Mouse (Mus musculus): Measurements from ENCODE around the gene Spsb1.

Spsb1 gene

DNA sequence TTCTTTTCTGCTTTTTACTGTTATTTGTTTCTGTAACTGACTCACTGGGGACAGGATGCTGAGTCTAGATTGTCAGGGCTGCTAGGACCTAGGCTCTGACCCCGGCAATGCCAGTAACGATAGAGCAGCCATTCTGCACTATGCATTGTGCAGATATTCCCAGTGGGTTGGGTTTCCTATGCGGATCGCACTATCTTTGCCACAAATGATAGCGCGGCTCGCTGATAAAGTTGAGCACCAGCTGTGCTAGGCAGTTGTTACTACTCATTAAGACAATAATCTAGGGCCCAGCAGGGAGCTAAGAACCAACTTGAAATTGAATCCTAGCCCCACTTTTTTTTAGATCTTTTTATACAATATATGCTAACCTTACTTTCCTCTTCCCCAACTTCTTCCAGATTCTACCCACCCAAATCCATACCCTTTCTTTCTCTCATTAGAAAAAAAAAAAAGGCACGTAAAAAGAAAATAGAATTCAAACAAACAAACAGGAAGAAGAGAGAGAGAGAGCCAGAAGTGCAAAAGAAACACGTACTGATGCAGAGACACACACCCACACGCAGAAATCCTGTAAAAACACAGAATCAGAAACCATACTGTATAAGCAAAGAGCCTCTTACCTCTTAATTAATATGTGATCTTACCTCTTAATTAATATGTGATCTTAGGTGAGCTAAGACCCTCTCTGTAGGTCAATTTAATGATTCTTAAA, 99.5 kb downstream of the Spsb1 start:
- DNase-seq (ENCODE audit: low spot score) = no peak

DNA sequence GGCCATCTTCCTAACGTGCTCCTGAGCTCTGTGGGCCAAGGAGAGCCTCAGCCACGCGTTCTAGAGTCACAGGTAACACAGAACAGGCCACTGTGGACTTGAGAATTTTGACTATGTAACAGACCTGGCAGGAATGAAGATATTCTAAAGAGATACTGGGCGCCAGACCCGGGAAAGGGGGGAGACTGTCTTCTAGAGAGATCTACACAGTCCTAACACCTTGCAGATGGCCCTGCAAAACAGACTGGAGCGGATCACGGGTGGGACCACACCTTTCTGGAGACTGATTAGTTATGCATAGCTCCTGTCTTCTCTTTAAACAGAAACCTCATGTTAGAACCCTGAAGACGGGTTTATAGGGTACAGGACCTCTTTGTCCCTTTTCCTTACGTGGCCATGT, 100.1 kb downstream of the Spsb1 start:
- no peak for DNase-seq (ENCODE audit: low spot score)

DNA sequence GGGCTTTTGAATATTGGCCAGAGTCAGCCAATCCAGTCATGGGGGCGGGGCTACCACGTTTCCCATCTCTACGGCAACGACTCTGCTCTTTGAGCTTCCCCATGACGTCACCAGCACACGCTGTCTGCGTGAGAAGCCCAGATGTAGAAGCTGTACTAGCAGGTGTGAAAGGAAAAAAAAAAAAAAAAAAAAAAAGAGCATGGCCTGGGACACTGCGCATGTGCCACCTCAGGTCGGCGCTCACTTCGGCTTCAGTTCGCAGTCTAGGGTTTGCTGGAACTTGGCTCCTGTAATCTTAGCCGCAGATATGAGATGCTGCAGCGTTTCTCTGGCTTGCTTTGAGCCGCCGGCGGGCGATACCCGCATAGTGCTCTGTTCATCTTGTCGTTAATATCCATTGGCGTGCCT, 100.5 kb downstream of the Spsb1 start:
- DNase-seq (ENCODE audit: low spot score) = no peak

DNA sequence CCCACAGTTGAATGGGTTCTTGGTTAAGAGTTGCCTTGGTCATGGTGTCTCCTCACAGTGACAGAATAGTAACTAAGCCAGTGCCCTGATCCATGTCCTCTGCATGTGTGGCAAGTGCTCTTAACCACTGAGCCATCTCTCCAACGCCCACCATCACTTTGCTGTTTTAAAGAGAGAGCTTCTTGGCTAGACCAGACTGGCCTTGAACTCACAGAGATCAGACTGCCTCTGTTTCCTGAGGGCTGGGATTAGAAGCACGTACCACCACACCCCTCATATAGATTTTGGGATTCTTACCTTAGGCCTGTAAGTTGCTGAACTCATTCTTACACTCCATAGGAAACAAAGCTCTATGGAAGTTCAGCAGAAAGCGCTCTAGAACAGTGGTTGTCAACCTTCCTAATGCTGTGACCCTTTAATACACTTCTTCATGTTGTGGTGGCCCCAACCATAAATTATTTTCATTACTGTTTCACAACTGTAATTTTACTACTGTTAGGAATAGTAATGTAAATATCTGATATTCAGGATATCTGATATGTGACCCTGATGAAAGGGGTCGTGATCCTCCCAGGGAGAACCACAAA, 101.1 kb downstream of the Spsb1 start:
- no peak for DNase-seq (ENCODE audit: low spot score)

DNA sequence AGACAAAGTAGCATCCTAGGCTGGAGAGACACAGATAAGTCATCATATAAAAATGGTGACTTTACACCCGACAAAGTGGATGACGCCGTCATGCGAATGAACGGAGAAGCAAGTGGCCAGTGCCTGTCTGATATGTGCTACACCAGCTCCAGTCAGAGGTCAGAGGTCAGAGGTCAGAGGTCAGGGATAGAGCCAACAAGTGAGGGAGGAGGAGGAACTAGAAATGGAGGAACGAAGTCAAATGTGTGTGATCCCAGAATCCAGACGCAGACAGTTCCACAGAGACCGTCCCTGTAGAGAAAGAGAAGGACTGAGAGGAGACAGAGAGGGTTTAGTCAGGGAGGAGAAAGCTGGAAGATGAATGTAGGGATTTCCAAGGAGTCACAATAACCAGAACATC, 103.3 kb downstream of the Spsb1 start:
- no peak for DNase-seq (ENCODE audit: low spot score)

DNA sequence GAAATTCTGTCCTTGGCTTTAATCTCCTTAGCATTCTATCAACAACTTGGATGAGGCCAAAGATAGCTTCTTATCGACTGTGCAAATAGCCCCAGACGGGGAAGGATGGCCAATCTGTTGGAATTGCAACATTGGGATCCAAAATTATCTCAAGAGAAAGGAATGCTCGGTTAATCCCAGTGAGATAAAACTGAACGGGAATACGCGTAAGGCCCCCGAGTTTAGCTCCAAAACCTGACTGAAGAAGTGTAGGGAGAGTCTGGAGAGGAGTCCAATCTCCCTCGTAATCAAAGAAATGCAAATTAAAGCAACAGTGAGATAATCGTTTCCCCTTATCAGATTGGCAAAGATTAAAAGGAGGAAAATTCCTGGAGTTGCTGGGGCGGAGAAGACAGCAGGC, 104.2 kb downstream of the Spsb1 start:
- no peak for DNase-seq (ENCODE audit: low spot score)

DNA sequence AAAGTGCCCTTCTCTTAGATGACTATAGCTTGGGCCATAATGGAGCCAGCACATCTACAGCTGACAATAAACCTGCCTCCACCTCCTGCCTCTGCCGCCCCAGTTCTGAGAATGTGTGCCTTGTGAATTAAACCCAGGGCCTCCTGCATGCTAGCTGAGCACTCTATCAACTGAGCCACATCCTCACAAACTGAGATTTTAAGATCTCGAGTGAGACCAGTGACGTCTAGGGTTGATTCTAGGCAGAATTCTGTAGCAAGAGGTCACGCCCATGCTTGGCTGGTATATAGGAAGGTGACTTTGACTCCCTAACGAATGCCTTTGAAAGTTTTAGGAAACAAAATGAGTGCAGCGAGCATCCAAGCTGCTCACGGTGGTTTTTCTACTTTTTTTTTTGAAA, 104.8 kb downstream of the Spsb1 start:
- no peak for DNase-seq (ENCODE audit: low spot score)

DNA sequence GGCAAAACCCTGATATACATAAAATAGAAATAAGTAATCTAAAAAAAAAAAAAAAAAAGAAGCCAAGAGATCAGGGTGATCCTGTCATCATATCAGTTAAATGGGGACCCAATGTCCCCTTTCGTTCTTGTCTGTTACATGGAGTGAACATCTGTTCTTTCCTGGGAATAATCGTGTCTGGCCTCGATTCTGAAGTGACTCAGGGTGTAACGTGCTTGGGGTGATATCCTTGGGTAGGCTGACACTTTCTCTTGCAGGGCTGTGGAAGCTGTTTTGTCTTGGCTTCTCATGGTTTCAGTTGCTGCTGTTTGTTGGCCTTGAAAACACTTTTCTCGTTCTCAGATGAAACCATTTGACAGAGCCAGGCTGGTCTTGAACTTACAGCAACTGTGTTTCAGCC, 105.8 kb downstream of the Spsb1 start:
- DNase-seq (ENCODE audit: low spot score) = no peak

DNA sequence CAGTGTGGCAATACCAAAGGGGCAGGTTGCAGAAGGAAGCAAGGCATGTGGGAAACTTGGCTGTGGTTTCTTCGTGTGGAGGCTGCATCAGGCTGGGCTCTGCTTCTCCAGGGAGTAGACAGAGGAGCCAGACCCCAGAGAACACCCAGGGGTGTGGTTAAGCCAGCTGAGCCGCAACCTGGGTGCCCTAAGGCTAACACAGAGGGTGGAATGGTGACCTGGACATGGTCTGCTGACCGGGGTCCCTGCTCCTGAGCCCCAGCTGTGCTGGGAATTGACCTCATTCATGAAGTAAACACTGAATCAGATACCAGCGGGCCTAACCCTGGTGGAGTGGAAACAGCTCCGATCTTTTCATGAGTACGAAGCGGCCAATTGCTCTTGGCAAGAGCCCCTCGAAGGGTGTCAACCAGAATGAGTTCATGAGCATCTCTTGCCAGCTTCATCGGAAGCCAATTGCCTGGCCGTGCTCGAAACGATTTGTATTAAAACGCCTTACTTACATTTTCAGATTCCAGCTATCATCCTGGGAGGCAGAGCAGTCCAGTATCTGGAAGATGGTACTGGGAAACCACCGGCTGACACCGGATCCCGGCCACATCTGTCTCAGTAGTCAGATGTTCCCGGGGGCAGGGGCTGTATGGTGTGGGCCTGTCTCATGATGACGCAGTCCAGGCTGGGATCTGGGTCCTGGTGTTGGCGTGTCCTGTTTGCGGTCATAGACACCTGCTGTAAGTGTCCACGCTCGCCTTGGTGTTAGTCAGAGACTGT, 107.8 kb downstream of the Spsb1 start:
- no peak for DNase-seq (ENCODE audit: low spot score)

Measured in left cerebral cortex, adult 11 months (tissue).